Mouse (Mus musculus) spleen, adult 2 months (tissue): ENCODE results near the gene Msantd3. TPM values are rescaled to one million over a fixed set of nuclear protein-coding genes. Genes with fewer than 3 reads are reported as not detected.
A peak's percentile ranks its signal among the peaks of the same experiment; 100 is the strongest.

Source experiments
- DNase-seq, 2 experiments: peaks; one replicate each; pipeline versions ENCODE4 v3.0.0 to v3.0.0-alpha.2; 2012 to 2021; ENCODE audit warnings: low spot score in 2 of 2, low read depth in 1 of 2
- H3K27ac ChIP-seq: fragments of 200-500 bp; 2 replicates; pipeline ENCODE4 v1.5.1; 2012; ENCODE audit warnings: low read length, inconsistent platforms; ENCODE audit not compliant: insufficient read depth
- H3K27me3 ChIP-seq: fragments of 200-500 bp; 2 replicates; pipeline ENCODE4 v1.6.1; 2012; ENCODE audit warnings: mild to moderate bottlenecking, moderate library complexity, low read length, inconsistent platforms; ENCODE audit not compliant: control insufficient read depth, insufficient read depth
- H3K36me3 ChIP-seq: fragments of 200-500 bp; 2 replicates; pipeline ENCODE4 v1.6.1; 2012; ENCODE audit warnings: mild to moderate bottlenecking, low read length, inconsistent platforms; ENCODE audit not compliant: control insufficient read depth, insufficient read depth
- H3K4me1 ChIP-seq: fragments of 200-500 bp; 2 replicates; pipeline ENCODE4 v1.6.1; 2011; ENCODE audit warnings: inconsistent platforms; ENCODE audit not compliant: control insufficient read depth, insufficient read depth, insufficient read length
- H3K4me3 ChIP-seq: fragments of 200-500 bp; 2 replicates; pipeline ENCODE4 v1.5.1; 2011; ENCODE audit warnings: mild to moderate bottlenecking, inconsistent platforms; ENCODE audit not compliant: insufficient read depth, insufficient read length; ENCODE audit errors: extremely low read depth
- CTCF ChIP-seq: fragments of 200-500 bp; IDR thresholded peaks from 2 replicates; pipeline ENCODE4 v1.5.1; 2011; ENCODE audit warnings: mild to moderate bottlenecking, inconsistent platforms; ENCODE audit not compliant: insufficient read depth, insufficient read length, insufficient replicate concordance; ENCODE audit errors: extremely low read depth
- POLR2A ChIP-seq: fragments of 200-500 bp; IDR thresholded peaks from 2 replicates; pipeline ENCODE4 v1.6.1; 2011; ENCODE audit warnings: low read depth, low read length, inconsistent platforms
- WGBS: fragments of 180-500 bp; shearing (Covaris S2); methylation state at CpG from one replicate; pipeline ENCODE4 v1.1.7; 2018; 5-methylcytosine and 5-hydroxymethylcytosine counted together
- polyA plus RNA-seq: library from polyadenylated mRNA; depleted of rRNA; stranded (reverse); fragments of >200 nt; gene quantifications from 2 replicates; pipeline ENCODE4 v1.2.3, GENCODE M21; 2012; rRNA removed

Msantd3 gene
- 0.60 and 0.69 TPM in 2 replicates for polyA plus RNA-seq

GRCm38 (mm10) chr4:48539841-48540575, at the start of gene Msantd3:
Gene Msantd3, plus strand, starts transcription at chr4:48539935.
- 10% methylated on average over 84 of the region's 86 CpGs for WGBS
- Histone ChIP-seq H3K27ac (no peak within 1 kb of the TSS), H3K4me3 (peak within 1 kb of the TSS; percentile 33; the same call in 1 of the 2 replicates), H3K27me3 (peaks cover 8% of the 10 kb centered on the region), H3K36me3 (no peaks in the 10 kb centered on the region), H3K4me1 (no peaks in the 10 kb centered on the region; the same call in 1 of the 2 replicates)
- DNase-seq = no peak
- no peak for TF ChIP-seq CTCF
- TF ChIP-seq POLR2A = no peak

GRCm38 (mm10) chr4:48491290-48491743, 48.4 kb upstream of the Msantd3 start:
- no peak overlapping the region for H3K4me3 ChIP-seq
- 40% methylated on average over 14 of the region's 14 CpGs for WGBS
- no peak overlapping the region for H3K27ac ChIP-seq
- no peak for DNase-seq
- H3K36me3 ChIP-seq = no peaks in the 10 kb centered on the region
- no peaks in the 10 kb centered on the region for H3K27me3 ChIP-seq
- no peaks in the 10 kb centered on the region for H3K4me1 ChIP-seq
- TF ChIP-seq CTCF (no peak), POLR2A (no peak)

- Histone ChIP-seq H3K27ac (no peak overlapping the region), H3K4me3 (no peak overlapping the region), H3K36me3 (no peaks in the 10 kb centered on the region), H3K4me1 (no peaks in the 10 kb centered on the region), H3K27me3 (no peaks in the 10 kb centered on the region)
- no peak for TF ChIP-seq POLR2A
- no peak for TF ChIP-seq CTCF
- 48% methylated on average over 2 of the region's 2 CpGs for WGBS
- no peak for DNase-seq
These were observed 47.2 kb upstream of the Msantd3 start for GRCm38 (mm10) chr4:48492510-48492909.

- Histone ChIP-seq H3K27me3 (no peaks in the 10 kb centered on the region), H3K4me1 (no peaks in the 10 kb centered on the region), H3K4me3 (no peak overlapping the region), H3K36me3 (no peaks in the 10 kb centered on the region), H3K27ac (no peak overlapping the region)
- TF ChIP-seq CTCF = no peak
- TF ChIP-seq POLR2A = no peak
- 32% methylated on average over 2 of the region's 2 CpGs for WGBS
- DNase-seq = no peak
These were observed 28.9 kb upstream of the Msantd3 start for GRCm38 (mm10) chr4:48510861-48511260.

GRCm38 (mm10) chr4:48529559-48529958, 10.2 kb upstream of the Msantd3 start:
- WGBS = 91% methylated on average over 1 of the region's 1 CpGs
- Histone ChIP-seq H3K4me1 (no peaks in the 10 kb centered on the region), H3K4me3 (no peak overlapping the region), H3K27ac (no peak overlapping the region), H3K27me3 (no peaks in the 10 kb centered on the region), H3K36me3 (no peaks in the 10 kb centered on the region)
- no peak for DNase-seq
- TF ChIP-seq POLR2A = no peak
- no peak for TF ChIP-seq CTCF

- no peak for TF ChIP-seq CTCF
- TF ChIP-seq POLR2A = no peak
- Histone ChIP-seq H3K4me1 (no peaks in the 10 kb centered on the region), H3K27me3 (no peaks in the 10 kb centered on the region), H3K27ac (no peak overlapping the region), H3K36me3 (no peaks in the 10 kb centered on the region), H3K4me3 (no peak overlapping the region)
- no peak for DNase-seq
- 77% methylated on average over 11 of the region's 11 CpGs for WGBS
These were observed 7.7 kb upstream of the Msantd3 start for GRCm38 (mm10) chr4:48531804-48532601.

- Histone ChIP-seq H3K27me3 (peaks cover 8% of the 10 kb centered on the region), H3K4me1 (no peaks in the 10 kb centered on the region; the same call in 1 of the 2 replicates), H3K36me3 (no peaks in the 10 kb centered on the region), H3K4me3 (no peak overlapping the region), H3K27ac (no peak overlapping the region)
- no peak for DNase-seq
- 87% methylated on average over 5 of the region's 5 CpGs for WGBS
- TF ChIP-seq CTCF (no peak), POLR2A (no peak)
These were observed 3.5 kb upstream of the Msantd3 start for GRCm38 (mm10) chr4:48536275-48536674.
